Mouse (Mus musculus): ENCODE data around the gene Os9.

The Os9 gene

DNA sequence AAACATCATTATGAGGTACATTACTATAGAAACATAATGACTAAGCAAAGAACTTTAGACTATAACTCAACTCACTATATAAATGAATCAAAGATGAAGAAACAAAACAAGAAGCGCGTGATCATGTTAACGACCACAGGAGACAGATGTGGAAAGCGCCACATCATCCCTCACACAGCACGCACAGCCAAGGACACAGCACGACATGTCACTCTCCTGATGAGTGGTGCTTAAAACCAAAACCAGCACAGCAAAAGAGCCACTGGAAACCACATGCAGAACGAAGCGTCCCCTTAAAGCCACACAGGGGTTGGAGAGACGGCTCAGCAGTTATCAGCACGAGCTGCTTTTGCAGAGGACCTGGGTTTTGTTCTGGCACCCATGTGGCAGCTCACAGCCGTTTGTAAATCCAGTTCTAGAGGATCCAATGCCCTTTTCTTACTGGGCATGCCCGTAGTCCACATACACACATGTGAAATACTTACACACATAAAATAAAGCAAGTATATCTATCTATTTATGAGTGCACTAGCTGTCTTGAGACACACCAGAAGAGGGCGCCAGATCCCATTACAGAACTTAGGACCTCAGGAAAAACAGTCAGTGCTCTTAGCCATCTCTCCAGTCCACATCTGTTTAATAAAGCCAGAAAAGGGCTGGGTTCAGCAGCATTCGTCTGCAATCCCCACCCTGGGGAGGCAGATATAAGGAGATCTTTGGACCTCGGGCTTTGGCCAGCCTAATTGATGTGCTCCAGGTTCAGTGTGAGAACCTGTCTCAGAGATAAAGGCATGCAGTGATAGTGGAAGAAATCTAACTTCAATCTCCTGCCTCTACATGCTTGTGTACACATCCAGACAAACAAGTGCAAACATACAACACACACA is 9.7 kb downstream of the Os9 start:
- no peak for DNase-seq

DNA sequence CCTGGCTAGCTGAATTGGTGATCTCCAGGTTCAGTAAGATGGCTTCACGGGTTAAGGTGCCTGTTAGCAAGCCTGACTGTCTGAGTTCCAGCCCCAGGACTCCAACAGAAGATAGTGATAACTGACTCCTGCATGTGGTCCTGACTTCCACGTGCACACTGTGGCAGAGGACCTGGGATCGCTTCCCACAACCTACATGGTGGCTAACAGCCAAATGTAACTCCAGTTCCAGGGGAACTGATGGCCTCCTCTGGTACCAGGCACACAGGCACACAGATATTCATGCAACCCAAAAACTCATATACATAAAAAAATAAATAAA is 12.7 kb downstream of the Os9 start:
- DNase-seq, result no peak

DNA sequence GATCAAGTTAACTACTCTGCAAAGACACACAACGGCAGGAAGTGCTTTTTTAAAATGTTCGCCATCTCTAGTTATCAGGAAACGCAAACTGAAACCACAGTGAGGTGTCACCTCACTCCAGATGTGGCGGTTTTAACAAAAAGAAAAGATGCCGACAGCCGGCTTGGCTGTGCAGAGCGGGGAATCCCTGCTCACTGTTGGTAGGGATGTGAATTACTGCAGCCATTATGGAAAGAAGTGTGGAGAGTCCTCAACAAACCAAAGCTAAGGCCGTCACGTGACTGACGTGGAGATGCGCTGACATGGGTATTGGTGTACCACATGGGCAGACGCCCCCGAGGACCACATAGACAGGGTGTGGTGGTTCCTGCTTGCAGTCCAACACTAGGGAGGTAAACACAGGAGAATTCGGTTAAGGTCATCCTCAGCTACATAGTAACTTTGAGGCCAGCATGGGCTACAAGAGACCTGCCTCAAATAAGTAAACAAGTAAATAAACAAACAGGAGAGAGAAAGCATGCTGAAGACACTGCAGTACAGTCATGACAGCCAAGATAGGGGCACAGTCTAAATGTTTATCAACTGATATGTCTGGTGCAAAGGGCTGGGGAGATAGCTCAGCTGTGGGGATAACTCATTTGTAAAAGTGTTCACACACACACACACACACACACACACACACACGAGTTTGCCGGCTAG is 13.2 kb downstream of the Os9 start:
- DNase-seq, result peak; percentile 63

DNA sequence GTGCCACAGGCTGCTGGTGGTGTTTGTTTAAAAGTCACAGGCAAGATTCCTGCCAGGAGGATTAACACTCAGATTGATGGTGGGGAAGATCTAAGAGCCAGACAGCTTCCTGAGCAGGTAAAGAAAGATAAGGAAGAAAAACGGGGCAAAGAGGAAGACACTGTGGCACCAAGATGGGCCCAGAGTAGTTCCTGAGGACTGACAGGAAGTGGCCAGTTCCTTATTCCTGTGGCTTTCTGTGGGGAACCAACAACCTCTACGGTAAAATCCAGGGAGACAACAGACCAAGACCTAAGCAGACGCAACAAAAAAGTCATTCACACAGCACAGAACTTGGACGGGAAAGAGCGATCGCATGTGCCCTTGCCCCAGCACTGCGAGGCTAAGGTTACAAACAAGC is 17.3 kb downstream of the Os9 start:
- no peak for DNase-seq

DNA sequence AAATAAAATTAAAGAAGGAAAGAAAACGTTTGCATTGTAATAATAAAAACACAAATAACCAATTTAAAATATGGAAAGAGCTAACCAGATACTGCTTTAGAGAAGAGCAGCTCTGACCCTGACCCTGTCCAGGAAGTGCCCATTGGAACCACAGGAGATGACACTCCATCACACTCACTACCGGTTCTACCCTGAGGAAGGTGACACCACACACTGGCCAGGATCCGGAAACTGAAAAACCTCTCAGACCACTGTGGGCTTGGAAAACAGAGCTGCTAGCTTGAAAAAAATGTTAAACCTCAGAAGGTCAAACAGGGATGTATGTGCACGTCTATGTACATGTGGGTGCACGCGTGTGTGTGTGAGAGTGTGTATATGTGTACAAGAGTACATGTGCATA is 19.8 kb downstream of the Os9 start:
- DNase-seq, result no peak

DNA sequence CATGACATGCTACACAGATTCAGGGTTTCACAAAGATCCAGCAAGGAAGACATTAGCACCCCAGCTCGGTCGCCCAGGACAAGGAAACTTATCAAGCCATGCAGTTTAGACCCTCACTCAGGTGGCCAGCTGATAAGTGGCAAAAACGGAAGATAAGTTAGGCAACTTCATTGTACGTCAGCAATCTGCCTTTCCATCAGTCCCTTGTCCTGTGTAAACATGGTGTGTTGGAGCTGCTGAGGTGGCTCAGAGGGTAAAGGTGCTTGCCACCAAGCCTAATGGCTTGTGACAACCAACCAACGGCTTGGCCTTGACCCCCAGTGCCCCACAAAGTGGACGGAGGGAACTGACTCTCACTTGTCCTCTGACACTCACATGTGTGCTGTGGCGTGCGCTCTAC is 20.5 kb downstream of the Os9 start:
- no peak for DNase-seq

DNA sequence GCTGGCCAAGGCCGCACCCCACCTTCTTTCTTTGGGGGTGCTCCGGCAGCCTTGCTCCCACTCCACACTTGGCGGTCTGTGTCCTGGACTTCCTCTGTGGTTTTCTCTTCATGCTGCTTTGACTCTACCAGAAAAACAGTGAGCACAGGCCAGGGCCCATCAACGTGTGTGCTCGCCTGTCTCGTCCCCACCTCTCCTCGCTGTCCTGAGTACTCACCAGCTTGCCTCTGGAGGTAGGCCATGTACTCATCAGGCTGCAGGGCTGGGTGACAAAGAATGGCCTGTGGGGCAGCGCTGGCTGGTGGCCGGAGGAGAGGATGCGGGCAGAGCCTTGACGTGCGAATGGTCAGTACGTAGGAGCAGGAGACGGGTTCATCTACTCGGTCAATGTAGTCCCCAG is 21.1 kb downstream of the Os9 start:
- no peak for DNase-seq

DNA sequence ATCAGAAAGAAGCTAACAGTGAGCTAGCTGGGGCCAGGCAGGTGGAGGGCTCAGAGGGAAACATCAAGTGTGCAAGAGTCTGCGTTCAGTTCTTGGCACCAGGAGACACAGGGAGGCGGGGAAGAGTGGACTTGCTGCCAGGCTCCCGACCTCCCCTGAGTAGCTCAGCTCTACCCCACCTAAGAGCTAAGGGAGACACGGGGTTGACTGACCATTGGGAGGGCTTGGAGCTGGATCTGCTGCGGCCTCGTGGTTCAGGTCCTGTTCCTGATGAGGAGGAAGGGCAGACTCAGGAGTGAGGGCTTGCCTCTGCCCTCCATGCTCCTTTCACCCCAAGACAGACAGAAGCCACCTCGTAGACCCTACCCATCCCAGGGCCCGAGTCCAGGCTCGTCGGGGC is 21.7 kb downstream of the Os9 start:
- DNase-seq, result no peak

DNA sequence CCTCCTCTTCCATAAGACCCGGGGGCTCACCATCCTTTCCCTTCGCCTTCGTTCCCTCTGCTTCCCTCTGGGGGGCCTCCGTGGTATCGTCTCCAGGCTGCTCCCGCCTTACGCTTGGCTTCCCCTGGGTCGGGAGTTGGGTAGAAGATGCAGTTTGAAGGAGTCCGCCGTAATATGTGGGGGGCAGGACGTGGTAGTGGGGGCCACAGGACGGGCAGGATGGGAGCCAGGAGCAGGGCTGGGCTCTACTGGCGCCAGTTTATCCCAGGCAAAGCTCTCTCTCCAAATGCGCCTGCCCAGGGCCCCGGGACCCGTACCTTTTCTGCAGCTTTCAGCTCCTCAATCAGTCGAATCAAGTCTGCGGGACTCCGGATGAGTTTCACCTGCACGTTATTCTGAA is 22.4 kb downstream of the Os9 start:
- no peak for DNase-seq

DNA sequence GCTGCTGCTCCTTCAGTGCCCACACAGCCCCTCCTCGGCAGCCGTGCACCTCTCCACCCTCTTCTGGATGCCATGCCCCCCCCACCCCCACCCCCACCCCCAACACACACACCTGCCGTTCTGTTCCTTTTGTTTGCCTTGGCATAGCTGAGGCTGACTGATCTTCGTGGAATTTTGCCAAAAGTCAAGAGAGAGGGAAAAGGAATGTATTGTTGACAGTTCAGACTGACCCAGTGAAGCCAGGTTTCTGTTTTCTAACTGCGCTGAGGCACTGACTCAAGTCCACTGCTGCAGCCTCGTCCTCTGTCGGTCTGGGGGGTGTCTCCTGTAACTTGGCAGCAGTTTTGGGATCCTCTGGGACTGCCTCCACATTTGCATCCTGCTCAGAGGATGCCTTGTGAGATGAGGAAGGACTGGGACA is 26.5 kb downstream of the Os9 start:
- no peak for DNase-seq

DNA sequence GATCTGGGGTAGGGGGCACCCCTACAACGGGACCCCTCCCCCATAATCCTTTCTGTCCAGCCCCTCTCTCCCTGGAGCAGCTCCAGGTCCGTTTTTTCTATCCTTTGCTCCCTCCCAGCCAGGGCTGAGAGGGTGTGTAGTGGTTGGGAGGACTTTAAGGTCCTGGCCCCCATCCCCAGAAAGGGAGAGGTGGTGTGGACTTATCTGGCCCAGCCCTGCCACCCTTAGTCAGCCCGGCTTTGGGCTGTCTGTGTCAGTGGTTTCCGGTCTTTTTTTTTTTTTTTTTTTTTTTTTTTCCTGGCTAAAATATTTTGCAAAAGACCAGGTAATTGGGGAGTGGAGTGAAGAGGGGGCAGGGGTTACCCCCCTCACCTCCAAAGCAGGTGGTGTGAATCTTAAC is 28.2 kb downstream of the Os9 start:
- no peak for DNase-seq

DNA sequence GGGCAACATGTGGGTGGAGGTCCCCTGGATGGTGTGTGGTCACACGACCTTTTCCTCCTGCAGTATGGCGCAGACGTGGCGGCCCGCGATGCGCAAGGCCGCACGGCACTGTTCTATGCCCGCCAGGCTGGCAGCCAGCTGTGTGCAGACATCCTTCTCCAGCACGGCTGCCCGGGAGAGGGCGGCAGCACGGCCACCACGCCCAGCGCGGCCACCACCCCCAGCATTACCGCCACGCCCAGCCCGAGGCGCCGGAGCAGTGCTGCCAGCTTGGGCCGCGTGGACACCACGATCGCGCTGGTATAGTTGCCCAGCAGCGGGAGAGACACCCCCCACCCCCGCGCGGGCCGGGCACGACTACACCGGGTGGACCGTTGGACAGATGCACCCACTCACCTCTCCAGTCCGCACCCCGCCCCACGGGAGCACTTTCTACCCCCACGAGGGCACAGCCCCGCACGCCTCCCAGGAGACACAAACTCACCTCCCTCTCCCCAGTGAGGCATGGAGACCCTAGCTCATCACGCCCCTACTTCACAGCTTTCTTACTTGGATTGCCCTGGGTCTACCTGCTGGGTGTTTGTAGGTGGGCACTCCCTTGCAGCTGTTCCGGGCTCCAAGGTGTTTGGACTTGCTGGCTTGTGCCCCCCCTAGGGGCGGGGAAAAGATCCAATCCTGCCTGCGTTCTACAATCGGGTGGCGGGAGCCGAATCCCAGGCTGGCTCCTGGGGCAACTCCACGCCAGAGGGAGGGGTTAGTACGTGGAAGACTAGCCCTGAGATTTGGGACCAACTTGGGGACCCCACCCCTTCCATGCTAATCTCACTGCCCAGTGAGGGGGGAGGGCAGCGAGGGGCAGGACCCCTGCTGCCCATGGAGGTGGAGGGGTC is 29.2 kb downstream of the Os9 start:
- DNase-seq, result no peak

DNA sequence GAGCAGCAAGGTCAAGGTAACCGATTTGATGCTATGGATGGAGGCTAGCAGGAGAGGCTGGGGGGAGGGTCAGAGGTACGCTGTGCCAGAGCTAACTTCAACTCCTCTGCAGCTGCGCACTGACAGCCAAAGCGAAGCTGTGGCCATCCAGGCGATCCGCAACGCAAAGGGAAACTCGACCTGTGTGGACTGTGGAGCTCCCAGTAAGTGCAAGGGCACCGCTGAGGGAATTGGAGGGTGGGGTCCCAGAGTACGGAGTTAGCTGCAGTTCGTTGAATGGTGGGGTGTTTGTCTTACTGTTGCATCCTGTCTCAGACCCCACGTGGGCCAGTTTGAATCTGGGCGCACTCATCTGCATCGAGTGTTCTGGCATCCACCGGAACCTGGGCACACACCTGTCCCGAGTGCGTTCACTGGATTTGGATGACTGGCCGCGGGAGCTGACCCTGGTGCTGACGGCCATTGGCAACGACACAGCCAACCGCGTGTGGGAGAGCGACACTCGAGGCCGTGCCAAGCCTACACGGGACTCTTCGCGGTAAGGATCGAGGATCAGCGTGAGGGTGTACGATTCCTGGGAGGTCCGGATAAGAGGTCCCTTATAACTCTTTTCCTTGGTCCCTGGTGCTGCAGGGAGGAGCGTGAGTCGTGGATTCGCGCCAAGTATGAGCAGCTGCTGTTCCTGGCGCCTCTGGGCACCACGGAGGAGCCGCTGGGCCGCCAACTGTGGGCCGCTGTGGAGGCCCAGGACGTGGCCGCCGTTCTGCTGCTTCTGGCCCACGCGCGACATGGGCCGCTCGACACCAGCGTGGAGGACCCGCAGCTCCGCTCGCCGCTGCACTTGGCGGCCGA is 30.1 kb downstream of the Os9 start:
- no peak for DNase-seq

DNA sequence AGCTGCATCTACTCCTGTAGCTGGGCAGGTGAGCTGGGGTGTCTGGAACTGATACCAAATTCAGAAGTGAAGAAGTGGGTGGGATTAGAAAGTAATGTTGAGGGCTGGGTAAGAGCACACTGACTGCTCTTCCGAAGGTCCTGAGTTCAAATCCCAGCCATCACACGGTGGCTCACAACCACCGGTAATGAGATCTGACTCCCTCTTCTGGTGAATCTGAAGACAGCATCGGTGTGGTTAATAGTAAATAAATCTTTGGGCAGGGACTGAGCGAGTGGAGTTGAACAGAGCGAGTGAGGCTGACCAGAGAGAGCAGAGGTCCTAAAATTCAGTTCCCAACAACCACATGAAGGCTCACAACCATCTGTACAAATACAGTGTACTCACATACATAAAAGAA is 35.3 kb downstream of the Os9 start:
- no peak for DNase-seq

DNA sequence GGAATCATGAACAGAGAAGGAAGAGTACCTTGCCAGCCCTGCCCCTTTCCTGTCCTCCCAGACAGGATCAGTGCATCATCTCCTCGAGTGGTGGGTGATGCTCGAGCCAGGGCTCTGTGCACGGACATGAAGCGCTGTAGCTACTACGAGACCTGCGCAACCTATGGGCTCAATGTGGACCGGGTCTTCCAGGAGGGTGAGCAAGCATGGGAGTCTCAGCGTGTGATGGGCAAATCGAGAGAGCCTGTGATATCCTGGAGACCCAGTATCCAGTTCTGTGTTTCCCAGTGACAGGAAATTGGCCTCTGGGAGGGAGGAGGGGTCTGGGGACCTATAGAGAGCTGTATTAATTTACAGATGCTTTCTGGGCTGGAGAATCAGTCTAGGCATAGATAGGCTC is 35.9 kb downstream of the Os9 start:
- no peak for DNase-seq

DNA sequence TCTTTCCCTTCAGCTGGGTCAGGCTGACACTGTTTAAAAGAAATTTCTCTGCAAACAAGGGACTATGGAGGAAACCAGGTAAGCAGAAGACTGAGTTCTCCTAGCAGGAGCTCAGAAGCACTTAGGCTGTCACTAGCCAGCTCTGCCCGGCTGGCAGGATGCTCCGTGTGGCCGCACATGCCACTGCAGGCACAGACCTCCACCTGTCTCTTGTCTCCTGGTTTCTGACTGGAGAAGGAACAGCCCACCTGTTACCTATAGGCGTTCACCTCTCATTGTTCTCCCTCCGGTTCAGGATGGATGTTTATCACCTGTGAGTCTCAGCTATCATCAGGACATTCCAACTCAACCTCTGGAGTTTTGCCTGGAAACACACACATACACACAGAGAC is 37.0 kb downstream of the Os9 start:
- no peak for DNase-seq

DNA sequence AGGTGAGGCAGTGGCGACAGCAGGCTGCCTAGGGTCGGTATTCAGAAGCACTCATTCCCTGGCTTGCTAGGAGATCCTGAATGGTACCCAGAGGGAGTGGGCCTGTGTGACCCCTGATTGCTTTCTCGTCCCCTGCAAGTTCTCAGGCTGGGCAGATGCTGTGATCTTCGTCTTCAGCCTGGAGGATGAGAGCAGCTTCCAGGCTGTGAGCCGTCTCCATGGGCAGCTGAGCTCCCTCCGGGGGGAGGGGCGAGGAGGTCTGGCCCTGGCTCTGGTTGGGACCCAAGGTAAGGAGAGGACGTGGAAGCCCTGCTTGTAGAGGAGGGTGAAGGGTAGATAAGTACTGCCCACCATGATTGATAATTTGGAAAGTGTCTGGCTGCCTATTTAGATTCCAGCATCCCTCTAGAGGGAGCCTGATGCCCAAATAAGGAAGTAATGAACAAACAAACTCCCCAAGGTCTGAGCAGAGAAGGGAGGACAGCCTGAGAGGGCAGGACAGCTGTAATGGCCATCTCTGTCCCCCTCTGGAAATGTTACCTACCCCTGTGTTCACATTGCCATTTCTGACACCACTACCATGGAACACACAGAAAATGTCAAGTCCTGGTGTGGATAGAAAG is 37.5 kb downstream of the Os9 start:
- DNase-seq, result no peak

DNA sequence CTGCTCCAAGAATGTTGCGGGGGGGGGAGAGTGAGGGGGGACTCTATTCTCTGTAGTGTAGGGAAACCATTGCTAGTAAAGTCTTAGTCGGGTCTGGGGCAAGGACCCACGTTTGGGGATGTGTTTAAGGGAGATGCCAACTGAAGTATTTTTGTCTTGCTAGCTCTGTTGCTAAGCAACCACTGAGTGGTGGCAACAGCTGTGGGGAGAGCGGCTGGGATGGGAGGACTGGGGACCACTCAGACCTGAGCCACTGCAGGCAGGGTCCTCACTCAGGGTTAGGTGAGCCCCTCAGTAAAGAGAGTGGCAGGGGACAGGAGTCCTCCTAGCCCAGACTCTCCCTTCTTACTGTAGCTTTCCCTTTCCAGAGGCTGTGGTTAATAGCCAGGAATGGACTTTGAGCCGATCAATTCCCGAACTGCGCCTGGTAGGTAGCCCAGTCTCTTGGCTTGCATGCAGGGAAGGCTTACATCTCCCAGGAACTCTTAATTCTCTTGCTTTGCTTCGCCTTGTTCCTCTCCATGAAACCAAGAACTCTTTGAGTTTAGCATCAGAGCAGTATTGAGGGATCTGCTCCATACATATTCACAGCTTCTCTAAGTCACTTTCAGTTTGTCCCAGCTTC is 38.8 kb downstream of the Os9 start:
- DNase-seq, result no peak

DNA sequence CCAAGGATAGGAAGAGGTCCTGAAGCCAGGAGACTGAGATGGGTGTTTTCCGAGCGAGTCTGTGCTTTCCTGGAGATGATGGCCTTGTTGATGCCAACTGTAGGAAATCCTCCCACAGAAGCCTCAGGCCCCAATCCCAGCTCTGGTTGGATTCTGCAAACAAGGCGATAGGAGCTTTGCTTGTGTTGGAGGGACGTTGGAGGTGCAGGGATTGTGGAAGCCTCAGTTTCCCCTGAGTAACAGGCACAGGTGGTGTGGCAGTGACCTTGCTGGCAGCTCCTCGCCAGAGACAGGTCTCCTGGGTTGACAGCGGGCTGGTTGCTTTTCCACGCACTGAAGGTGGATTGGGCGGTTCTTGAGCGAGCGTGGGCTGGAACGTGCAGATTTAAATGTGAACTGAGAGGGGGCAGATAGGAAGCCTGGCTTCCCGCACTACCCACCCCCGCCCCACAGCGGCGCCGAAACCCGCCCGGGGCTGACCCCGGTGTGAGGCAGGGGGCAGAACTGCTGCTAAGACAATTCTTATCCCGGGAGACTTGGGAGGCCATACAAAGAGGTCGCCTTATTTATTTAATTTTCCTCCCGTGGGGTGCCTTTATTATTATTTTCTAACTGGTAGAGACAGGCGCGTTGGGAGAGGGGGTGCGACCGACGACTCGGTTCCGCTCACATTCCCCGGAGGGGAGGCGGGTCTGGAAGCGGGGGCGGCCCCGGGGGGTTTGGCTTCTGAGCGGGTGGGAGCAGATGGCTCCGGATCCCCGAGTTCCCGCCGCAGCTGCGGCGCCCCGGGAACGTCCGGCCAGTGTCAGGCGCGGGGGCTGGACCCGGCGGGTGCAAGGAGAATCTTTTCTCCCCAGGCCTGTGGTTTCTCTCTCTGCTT is 39.8 kb downstream of the Os9 start:
- DNase-seq, result no peak

DNA sequence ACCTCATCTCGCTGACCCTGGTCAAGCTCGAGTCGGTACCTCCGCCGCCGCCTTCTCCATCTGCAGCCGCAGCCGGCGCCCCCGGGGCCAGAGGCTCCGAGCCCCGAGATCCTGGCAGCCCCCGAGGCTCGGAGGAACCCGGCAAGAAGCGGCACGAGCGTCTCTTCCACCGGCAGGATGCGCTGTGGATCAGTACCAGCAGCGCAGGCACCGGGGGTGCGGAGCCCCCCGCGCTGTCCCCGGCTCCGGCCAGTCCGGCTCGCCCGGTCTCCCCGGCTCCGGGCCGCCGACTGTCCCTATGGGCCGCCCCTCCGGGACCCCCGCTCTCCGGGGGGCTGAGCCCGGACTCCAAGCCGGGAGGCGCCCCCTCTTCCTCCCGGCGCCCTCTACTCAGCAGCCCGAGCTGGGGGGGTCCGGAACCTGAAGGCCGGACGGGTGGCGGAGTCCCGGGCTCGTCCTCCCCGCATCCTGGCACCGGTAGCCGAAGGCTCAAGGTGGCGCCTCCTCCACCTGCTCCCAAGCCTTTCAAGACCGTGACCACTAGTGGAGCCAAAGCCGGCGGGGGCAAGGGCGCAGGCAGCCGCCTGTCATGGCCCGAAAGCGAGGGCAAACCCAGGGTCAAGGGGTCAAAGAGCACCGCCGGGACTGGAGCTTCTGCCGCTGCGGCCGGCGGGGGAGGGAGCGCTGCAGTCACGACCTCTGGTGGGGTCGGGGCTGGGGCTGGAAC is 41.1 kb downstream of the Os9 start:
- DNase-seq, result no peak
